Mouse (Mus musculus): ENCODE results near the gene Ift52. TPM values are rescaled to one million over a fixed set of nuclear protein-coding genes. Genes with fewer than 3 reads are reported as not detected.
A peak's percentile ranks its signal among the peaks of the same experiment; 100 is the strongest.

The Ift52 gene
- total RNA-seq, 2 experiments from 2014 or later = 13.5 to 41.2 TPM

GRCm38 (mm10) chr2:163073023-163073757 lies 56.0 kb downstream of the Ift52 start:
- ATAC-seq (replicated peaks; ENCODE audit: poor library complexity) = no peak

GRCm38 (mm10) chr2:163074006-163074405 lies 56.9 kb downstream of the Ift52 start:
- ATAC-seq (replicated peaks; ENCODE audit: poor library complexity) = no peak

- no peak for ATAC-seq (replicated peaks; ENCODE audit: poor library complexity)
Observed at GRCm38 (mm10) chr2:163074808-163075207, 57.7 kb downstream of the Ift52 start.

GRCm38 (mm10) chr2:163075234-163075633 lies 58.1 kb downstream of the Ift52 start:
- ATAC-seq (replicated peaks; ENCODE audit: poor library complexity) = no peak

- no peak for ATAC-seq (replicated peaks; ENCODE audit: poor library complexity)
Observed at GRCm38 (mm10) chr2:163079041-163079440, 61.9 kb downstream of the Ift52 start.

- ATAC-seq (replicated peaks; ENCODE audit: poor library complexity) = peak; percentile 70
Observed at GRCm38 (mm10) chr2:163082591-163082990, 65.4 kb downstream of the Ift52 start.

GRCm38 (mm10) chr2:163084519-163084918 lies 67.4 kb downstream of the Ift52 start:
- no peak for ATAC-seq (replicated peaks; ENCODE audit: poor library complexity)

GRCm38 (mm10) chr2:163085047-163085446 lies 67.9 kb downstream of the Ift52 start:
- no peak for ATAC-seq (replicated peaks; ENCODE audit: poor library complexity)

- ATAC-seq (replicated peaks; ENCODE audit: poor library complexity) = peak; percentile 66
Observed at GRCm38 (mm10) chr2:163086561-163086960, 69.4 kb downstream of the Ift52 start.

- no peak for ATAC-seq (replicated peaks; ENCODE audit: poor library complexity)
Observed at GRCm38 (mm10) chr2:163087728-163088127, 70.6 kb downstream of the Ift52 start, which contains the start of gene Gtsf1l. Gtsf1l (minus strand) TSS chr2:163087855.

GRCm38 (mm10) chr2:163089475-163090123 lies 72.4 kb downstream of the Ift52 start:
- ATAC-seq (replicated peaks; ENCODE audit: poor library complexity) = peak; percentile 76

- no peak for ATAC-seq (replicated peaks; ENCODE audit: poor library complexity)
Observed at GRCm38 (mm10) chr2:163094909-163095308, 77.8 kb downstream of the Ift52 start.

Other genes starting within 250 kb of the Ift52 start
- 239 and 254 TPM in 2 replicates for gene Srsf6, start 85.8 kb upstream of the Ift52 start, total RNA-seq (2015)
- 221 and 260 TPM in 2 replicates for gene Srsf6, start 85.8 kb upstream of the Ift52 start, total RNA-seq (2017)
- not detected in 2 replicates for gene L3mbtl1, start 73.9 kb upstream of the Ift52 start, total RNA-seq (2015)
- not detected in 2 replicates for gene L3mbtl1, start 73.9 kb upstream of the Ift52 start, total RNA-seq (2017)
- not detected in 2 replicates for gene Sgk2, start 30.0 kb upstream of the Ift52 start, total RNA-seq (2015)
- not detected in 2 replicates for gene Sgk2, start 30.0 kb upstream of the Ift52 start, total RNA-seq (2017)
- gene Mybl2, start 37.3 kb downstream of the Ift52 start, total RNA-seq (2015) = 28.1 and 30.8 TPM in 2 replicates
- 39.0 and 40.6 TPM in 2 replicates for gene Mybl2, start 37.3 kb downstream of the Ift52 start, total RNA-seq (2017)
- 0.90 and 1.4 TPM in 2 replicates for gene Gtsf1l, start 70.5 kb downstream of the Ift52 start, total RNA-seq (2015)
- gene Gtsf1l, start 70.5 kb downstream of the Ift52 start, total RNA-seq (2017) = 0.61 TPM in 1 of 2 replicates, not detected in the other
- 0.15 and 0.27 TPM in 2 replicates for gene Tox2, start 185.8 kb downstream of the Ift52 start, total RNA-seq (2015)
- gene Tox2, start 185.8 kb downstream of the Ift52 start, total RNA-seq (2017) = 0.74 TPM in 1 of 2 replicates, not detected in the other

All from megakaryocyte progenitor cell, adult 5-6 weeks (primary cell).